Mouse (Mus musculus): Measurements from ENCODE around the gene Trim2.

Trim2 gene

GRCm38 (mm10) chr3:84306777-84307176, at the start of gene Trim2:
Gene Trim2, minus strand, starts transcription at chr3:84306877.
- DNase-seq (ENCODE audit: low spot score) = no peak

DNA sequence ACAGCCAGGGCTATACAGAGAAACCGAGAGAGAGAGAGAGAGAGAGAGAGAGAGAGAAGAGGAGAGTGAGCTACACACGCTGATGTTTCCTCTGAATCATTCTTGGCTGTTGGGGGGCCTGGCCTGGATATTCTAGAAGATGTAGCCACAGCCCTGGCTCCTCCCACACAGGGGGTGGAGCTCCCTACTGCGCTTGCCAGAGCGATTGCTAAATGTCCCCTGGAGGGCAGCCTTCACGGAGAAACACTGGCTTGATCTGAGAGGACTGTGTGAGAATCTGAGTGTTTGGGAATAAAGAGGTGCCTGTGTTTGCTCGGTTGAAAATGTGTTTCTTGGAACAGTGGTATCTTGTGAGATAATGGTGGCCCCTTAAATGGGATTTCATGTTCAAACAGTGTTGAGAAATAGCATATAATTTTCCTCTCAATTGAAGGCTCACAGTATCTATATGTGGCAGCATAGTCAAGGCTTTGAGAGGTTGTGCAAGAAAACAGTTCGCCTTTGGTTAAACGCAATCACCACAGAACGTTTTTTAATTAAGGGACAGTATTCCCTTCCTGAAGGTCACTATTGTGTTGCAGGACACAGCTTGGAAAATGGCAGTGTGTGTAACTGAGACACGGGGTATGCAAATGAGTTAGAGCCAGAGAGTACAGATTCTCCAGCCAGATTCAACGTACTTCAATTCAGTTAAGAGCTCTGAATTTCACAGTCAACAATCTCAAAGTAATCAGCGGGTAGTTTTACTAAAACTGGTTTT, 49.4 kb upstream of the Trim2 start:
- peak; percentile 37 for DNase-seq (ENCODE audit: low spot score)

- DNase-seq (ENCODE audit: low spot score) = no peak
Measured at GRCm38 (mm10) chr3:84352353-84353034, 45.8 kb upstream of the Trim2 start.

DNA sequence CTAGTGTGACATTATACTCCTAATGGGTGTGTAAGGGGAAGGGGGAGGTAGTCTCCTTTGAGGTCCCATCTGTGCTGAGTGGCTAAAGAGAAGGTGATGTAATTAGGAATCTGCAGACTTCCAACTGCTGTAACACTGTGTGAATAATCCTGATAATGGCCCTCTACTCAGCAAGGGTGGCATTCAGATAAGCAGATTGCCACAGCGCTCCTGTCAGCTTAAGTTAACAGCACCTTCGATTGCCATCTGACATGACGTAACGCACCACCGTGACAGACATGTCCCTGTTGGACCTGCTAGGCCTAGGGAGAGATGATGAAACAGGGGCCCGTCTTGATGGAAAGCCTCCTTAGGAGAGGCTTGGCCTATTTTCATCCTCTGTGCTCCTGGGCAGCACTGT, 43.6 kb upstream of the Trim2 start:
- DNase-seq (ENCODE audit: low spot score) = no peak

GRCm38 (mm10) chr3:84349771-84350170, 43.1 kb upstream of the Trim2 start:
- DNase-seq (ENCODE audit: low spot score) = no peak

GRCm38 (mm10) chr3:84347426-84347825, 40.7 kb upstream of the Trim2 start:
- no peak for DNase-seq (ENCODE audit: low spot score)

DNA sequence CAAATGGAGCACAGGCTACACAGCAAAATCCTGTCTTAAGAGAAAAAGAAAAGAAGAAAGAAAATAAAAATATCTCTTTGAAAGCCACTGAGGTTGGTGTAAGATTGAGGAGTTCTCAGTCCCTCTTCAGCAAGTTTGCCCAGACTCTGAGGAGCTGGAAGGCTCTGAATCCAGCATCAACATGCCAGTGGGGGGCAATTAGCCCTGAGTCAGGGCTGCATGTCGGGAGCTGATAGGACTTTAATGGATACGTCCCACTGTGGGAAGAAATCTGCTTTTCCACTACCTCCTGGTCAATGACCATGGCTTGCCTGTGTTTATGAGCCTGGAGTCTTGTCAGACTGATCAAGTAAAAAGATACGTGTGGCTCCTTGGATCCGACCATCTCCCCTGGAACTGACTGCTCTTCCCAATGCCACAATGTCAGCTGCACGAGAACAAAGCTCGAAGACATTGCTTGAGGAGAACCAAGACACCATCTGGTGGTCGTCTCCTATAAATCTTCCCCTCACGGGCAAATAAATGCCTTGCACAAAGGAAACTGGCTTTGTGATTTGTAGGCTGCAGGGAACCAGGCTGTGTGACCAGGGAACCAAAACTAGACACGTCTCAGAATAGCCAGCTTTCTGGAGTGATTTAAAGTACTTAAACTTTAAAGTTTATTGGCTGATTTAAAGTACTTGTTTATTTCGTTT, 39.9 kb upstream of the Trim2 start:
- DNase-seq (ENCODE audit: low spot score) = no peak

- no peak for DNase-seq (ENCODE audit: low spot score)
Measured at GRCm38 (mm10) chr3:84345646-84345980, 38.9 kb upstream of the Trim2 start.

- peak; percentile 70 for DNase-seq (ENCODE audit: low spot score)
Measured at GRCm38 (mm10) chr3:84344725-84345645, 38.3 kb upstream of the Trim2 start.

DNA sequence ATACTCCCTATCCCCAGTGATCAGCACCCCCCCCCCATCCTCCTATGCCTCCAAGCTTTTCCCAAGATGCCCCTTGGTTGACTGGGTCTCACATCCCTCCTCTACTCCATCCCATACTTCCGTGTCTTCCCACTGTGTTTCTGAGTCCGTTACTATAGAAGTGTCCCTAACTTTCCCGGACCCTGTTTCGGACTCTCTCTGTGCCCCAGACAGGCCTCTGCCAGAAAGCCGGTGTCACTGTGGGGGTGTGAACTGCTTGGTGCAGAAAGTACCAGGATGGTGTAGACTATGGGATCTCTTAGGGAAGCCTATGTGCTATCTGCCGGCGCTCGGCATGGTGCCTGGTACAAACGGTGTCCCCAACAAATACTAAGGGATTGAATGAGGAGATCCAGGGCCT, 36.4 kb upstream of the Trim2 start:
- DNase-seq (ENCODE audit: low spot score) = no peak

GRCm38 (mm10) chr3:84341811-84342210, 35.1 kb upstream of the Trim2 start:
- DNase-seq (ENCODE audit: low spot score) = no peak

DNA sequence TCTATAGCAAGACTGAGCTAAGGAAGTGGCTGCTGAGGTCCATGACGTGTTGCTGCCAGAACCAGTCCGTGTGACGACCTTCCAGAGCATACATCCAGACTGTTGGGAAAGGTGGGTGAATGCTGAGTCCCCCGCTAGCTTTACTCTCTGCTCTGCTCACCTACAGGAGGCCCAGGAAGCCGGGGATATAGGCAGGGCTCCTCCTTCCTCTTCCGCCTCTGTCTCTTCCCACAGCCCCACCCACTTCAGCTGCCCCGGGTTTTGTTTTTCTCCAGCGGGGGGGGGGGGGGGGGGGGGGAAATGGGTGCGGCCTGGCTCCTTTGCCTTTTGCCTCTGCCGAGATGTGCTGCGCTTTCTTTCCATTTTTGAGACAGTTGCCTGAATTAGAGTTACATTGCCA, 30.9 kb upstream of the Trim2 start:
- no peak for DNase-seq (ENCODE audit: low spot score)

GRCm38 (mm10) chr3:84336342-84336741, 29.7 kb upstream of the Trim2 start:
- no peak for DNase-seq (ENCODE audit: low spot score)

DNA sequence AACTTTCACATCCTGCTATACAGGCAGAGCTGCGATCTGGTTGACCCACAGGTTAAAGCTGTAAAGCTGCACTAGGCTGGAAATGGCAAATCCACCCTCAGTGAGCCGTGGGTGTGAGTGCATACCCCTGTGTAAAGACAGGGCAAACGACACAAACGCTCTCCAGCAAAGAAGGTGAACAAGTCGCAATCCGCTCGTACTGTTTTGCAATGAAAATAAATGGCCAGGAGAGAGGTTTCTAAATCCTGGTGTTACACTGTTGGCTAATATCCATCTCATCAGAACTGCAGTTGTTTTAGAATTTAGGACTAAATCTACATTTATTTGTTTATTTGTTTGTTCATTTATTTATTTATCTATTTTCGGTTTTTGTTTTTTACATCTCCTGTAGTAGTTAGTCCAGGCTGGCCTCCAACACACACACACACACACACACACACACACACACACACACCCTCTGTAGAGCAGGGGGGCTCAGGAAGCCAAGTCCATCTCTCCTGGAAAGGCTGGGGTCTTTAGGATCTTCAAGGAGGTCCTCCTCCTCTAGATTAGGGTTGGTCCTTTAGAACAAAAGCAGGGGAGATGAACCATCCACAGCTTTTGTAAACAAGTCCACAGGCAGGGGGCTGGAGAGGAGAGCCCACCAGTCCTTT, 28.9 kb upstream of the Trim2 start:
- no peak for DNase-seq (ENCODE audit: low spot score)

- no peak for DNase-seq (ENCODE audit: low spot score)
Measured at GRCm38 (mm10) chr3:84334771-84335420, 28.2 kb upstream of the Trim2 start.

DNA sequence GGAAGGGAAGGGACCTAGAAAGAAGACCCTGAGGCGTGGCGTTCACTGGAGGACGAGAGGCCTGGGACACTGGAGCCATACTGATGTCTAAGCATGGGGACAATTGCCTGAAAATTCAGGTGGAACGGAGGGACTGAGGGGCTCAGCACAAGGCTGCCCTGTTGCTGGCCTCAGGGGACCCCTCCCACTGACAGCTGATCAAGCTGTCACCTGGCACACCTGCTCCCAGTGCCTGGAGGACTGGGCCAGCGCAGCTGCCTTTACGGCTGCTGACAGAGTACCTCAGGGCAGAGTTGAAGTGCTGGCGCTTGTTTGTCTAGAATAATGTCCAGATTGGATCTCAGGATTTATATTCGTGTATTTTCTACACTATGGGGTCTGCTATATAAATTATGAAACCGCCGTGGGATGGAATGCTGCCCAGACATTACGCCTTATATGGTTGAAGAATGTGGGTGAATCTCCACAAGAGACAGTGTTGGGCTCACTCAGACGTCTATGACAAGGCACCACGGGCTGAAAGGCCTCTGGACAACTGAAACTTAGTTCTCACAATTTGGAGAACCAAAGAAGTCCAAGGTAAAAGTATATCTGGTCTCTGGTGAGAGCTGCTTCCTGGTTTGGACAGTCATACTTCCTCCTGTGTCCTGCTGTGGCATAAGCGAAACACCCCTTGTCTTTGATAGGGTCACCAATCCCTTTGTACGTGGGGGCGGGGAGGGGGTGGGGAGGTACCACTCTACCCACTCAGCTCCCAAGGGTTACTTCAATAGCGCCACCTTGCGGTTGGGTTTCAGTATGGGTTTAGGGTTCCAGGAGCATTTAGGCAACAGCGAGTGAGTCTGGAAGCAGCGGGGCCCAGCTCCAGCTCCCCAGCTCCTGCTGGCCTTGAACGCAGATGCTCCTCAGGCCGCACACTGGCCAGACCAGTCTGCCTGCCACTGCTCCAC, 27.0 kb upstream of the Trim2 start:
- no peak for DNase-seq (ENCODE audit: low spot score)

- no peak for DNase-seq (ENCODE audit: low spot score)
Measured at GRCm38 (mm10) chr3:84330210-84330609, 23.5 kb upstream of the Trim2 start.

DNA sequence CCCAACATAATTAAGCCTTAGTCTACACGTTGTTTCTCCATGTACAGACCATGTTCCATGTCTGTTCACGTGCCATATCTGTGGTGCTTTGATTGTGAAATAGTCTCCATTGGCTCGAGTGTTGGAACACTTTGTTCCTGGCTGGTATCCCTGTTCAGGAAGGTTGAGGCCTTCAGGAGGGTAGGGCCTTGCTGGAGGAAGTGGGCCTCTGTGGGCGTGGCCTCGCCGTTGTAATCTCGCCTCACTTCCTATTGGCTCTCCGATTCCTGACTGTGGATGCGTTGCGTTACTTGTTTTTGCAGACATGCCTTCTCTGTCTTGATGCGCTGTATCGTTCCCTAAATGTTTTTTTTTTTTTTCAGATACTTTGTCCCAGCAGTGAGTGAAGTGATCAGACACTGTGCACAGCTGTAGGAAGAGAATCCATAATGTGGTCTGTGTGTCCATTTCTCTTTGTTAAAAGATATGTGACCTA, 18.3 kb upstream of the Trim2 start:
- DNase-seq (ENCODE audit: low spot score) = no peak

- DNase-seq (ENCODE audit: low spot score) = no peak
Measured at GRCm38 (mm10) chr3:84324478-84324877, 17.8 kb upstream of the Trim2 start.

GRCm38 (mm10) chr3:84324000-84324399, 17.3 kb upstream of the Trim2 start:
- DNase-seq (ENCODE audit: low spot score) = no peak
